Mouse (Mus musculus) neural tube, embryonic 14.5 days (tissue): Measurements from ENCODE around the gene Olfr1101. TPM values are rescaled to one million over a fixed set of nuclear protein-coding genes. Genes with fewer than 3 reads are reported as not detected.

Experiments used
- ATAC-seq: fragments of 200-750 bp; cut with Nextera tagmentation; 2 replicates; pipeline ENCODE4 v1.8.0; 2017; ENCODE audit warnings: low read depth, mild to moderate bottlenecking, moderate TSS enrichment, moderate library complexity
- H3K27ac ChIP-seq: fragments of 300-500 bp; sonication (generic); 2 replicates; pipeline ENCODE4 v1.5.1; 2014; ENCODE audit warnings: low read depth, mild to moderate bottlenecking, control low read depth, low read length, moderate library complexity, mixed read lengths
- H3K27me3 ChIP-seq: fragments of 300-500 bp; sonication (generic); 2 replicates; pipeline ENCODE4 v1.6.1; 2014; ENCODE audit warnings: low read length; ENCODE audit not compliant: control insufficient read depth, insufficient read depth
- H3K36me3 ChIP-seq: fragments of 300-500 bp; sonication (generic); 2 replicates; pipeline ENCODE4 v1.6.1; 2014; ENCODE audit warnings: low read length, mixed read lengths; ENCODE audit not compliant: control insufficient read depth, insufficient read depth
- H3K4me1 ChIP-seq: fragments of 300-500 bp; sonication (generic); 2 replicates; pipeline ENCODE4 v1.6.1; 2014; ENCODE audit warnings: low read length; ENCODE audit not compliant: control insufficient read depth, insufficient read depth
- H3K4me2 ChIP-seq: fragments of 300-500 bp; sonication (generic); 2 replicates; pipeline ENCODE4 v1.6.1; 2014; ENCODE audit warnings: mild to moderate bottlenecking, low read depth, low read length, control low read depth
- H3K4me3 ChIP-seq: fragments of 300-500 bp; sonication (generic); 2 replicates; pipeline ENCODE4 v1.5.1; 2014; ENCODE audit warnings: low read depth, low read length, control low read depth, mixed read lengths
- H3K9ac ChIP-seq: fragments of 300-500 bp; sonication (generic); replicated peaks from 2 replicates; pipeline ENCODE4 v1.6.1; 2014; ENCODE audit warnings: low read depth, mild to moderate bottlenecking, control low read depth, low read length, mixed read lengths
- H3K9me3 ChIP-seq: fragments of 300-500 bp; sonication (generic); 2 replicates; pipeline ENCODE4 v1.6.1; 2016; ENCODE audit warnings: low read length; ENCODE audit not compliant: control insufficient read depth
- WGBS: fragments of 180-500 bp; shearing (Covaris S2); extraction: QIAGEN DNeasy Blood & Tissue Kit; methylation state at CpG from one replicate; pipeline ENCODE4 v1.1.7; 2014; 5-methylcytosine and 5-hydroxymethylcytosine counted together
- polyA plus RNA-seq: library from polyadenylated mRNA; unstranded; fragments of >200 nt; fragmentation: Nextera tagmentation; extraction: Ambion mirVana; gene quantifications from 2 replicates; pipeline ENCODE4 v1.2.1, GENCODE M21; 2014

The Olfr1101 gene
- polyA plus RNA-seq: not detected in 2 replicates

DNA sequence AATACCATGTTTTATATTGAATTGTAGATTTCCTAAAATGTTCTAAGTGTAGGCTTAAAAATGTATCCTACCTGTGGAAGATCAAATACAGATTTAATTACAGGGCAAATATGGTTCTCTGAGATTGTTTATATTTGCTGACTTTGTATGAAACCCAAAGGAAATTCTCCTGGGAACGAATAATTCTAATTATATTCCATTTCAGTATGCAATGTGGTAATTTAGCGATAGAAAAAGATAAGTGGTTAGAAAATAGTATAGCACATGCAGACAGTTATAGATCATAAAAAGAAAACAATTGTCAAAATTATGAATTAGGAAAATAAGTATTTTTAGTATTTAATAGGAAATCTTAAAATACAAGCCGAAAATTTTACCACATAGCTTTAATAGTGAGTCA lies at the start of gene Olfr1101:
Gene Olfr1101, minus strand, starts transcription at position 101 of the 400 bp plus-strand sequence.
- no peak within 1 kb of the TSS for H3K4me3 ChIP-seq
- 85% methylated on average over 3 of the region's 3 CpGs for WGBS
- no peak within 1 kb of the TSS for H3K27ac ChIP-seq

DNA sequence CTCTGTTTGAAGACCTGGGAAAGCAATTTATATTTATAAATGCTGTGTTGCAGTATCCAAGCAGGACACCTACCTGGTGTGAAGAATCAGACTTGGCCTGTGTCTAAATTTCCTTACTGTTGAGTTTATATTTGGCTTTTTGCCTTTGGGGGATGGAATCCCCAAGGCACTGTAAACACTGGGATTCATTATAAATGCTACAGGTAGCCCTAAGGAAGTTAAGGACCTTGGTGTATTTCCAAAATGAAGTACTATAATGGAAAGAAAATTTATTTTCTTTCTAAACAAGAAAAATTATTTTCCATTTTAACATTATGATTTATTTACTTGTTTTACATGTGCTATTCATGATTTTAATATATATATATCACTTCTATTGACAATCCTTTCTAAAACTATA lies 45.4 kb upstream of the Olfr1101 start, which contains the start of gene Olfr1105:
Gene Olfr1105, minus strand, starts transcription at position 101 of the 400 bp plus-strand sequence.
- Histone ChIP-seq H3K36me3 (no peaks in the 10 kb centered on the region), H3K9me3 (no peaks in the 10 kb centered on the region), H3K4me2 (no peak within 1 kb of the TSS), H3K9ac (no peak within 1 kb of the TSS), H3K4me1 (no peaks in the 10 kb centered on the region), H3K27ac (no peak within 1 kb of the TSS), H3K27me3 (no peaks in the 10 kb centered on the region), H3K4me3 (no peak within 1 kb of the TSS)
- no peak for ATAC-seq

More for the DNA sequence above, at the start of gene Olfr1101:
- H3K4me2 ChIP-seq: no peak within 1 kb of the TSS
- no peaks in the 10 kb centered on the region for H3K36me3 ChIP-seq
- H3K27me3 ChIP-seq: no peaks in the 10 kb centered on the region
- no peak within 1 kb of the TSS for H3K9ac ChIP-seq
- H3K4me1 ChIP-seq: no peaks in the 10 kb centered on the region
- no peak for ATAC-seq
- no peaks in the 10 kb centered on the region for H3K9me3 ChIP-seq

DNA sequence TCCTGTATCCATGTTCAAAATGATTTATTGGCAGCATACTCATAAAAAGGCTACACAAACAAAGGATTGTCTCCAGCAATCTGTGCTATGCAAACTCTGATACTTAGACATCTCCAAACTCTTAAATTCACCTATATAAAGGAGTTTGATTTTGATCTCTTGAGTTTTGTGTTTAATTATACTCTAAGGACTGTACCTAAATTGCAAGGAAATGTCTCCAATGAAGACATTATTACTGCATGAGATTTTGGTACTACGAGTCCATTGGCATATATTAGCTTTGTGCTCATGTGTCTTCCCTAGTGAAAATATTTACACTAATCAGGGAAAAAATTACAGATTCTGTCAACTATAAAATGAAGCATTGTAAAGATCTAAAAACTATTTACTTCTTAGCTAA lies 36.0 kb upstream of the Olfr1101 start, which contains the start of gene Olfr1104:
Gene Olfr1104, minus strand, starts transcription at position 101 of the 400 bp plus-strand sequence.
- Histone ChIP-seq H3K9me3 (no peaks in the 10 kb centered on the region), H3K4me3 (no peak within 1 kb of the TSS), H3K36me3 (no peaks in the 10 kb centered on the region), H3K27ac (no peak within 1 kb of the TSS), H3K4me2 (no peak within 1 kb of the TSS), H3K9ac (no peak within 1 kb of the TSS), H3K27me3 (no peaks in the 10 kb centered on the region), H3K4me1 (no peaks in the 10 kb centered on the region)
- ATAC-seq: no peak
- WGBS: 85% methylated on average over 1 of the region's 1 CpGs

DNA sequence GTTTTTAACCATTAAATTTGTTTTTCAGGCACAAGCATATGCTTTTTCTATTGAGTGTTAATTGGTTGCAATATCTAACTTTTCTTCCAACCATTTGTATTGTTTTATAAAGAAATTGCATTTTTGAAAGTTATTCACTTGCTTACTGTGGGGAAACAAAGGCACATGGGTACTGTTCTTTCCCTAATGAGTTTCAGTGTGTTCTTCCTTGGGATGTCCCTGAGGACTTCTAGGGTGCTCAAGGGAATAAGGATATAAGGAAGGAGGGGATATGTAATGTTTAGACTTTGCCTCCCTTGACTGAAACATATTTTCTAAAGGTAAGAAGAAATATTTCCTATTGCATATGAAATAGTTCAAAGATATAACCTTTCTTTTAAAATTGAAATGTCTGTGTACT lies 7.1 kb upstream of the Olfr1101 start, which contains the start of gene Olfr1102:
Gene Olfr1102, plus strand, starts transcription at position 301 of the 400 bp plus-strand sequence.
- H3K4me3 ChIP-seq: no peak within 1 kb of the TSS
- no peak within 1 kb of the TSS for H3K9ac ChIP-seq
- ATAC-seq: no peak
- no peaks in the 10 kb centered on the region for H3K36me3 ChIP-seq
- no peaks in the 10 kb centered on the region for H3K9me3 ChIP-seq
- no peak within 1 kb of the TSS for H3K27ac ChIP-seq
- no peaks in the 10 kb centered on the region for H3K27me3 ChIP-seq
- H3K4me1 ChIP-seq: no peaks in the 10 kb centered on the region
- no peak within 1 kb of the TSS for H3K4me2 ChIP-seq

DNA sequence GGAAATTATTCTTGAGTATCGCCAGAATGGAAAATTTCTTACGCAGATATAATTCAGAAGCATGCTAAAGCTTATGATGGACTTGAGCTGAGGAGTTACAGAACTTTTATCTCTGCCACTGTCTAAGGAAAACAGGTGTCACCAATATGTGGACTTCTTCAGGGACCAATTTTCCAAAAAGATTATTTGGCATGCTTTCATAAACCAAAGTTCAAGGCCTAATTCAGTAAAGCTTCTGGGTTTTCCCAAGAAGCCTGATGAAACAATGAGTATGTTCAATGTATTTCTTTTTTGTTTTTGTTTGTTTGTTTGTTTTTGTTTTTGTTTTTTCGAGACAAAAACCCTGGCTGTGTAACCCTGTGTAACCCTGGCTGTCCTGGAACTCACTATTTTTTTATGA lies 11.2 kb downstream of the Olfr1101 start, which contains the start of gene Olfr1100:
Gene Olfr1100, minus strand, starts transcription at position 101 of the 400 bp plus-strand sequence.
- no peaks in the 10 kb centered on the region for H3K9me3 ChIP-seq
- H3K27ac ChIP-seq: no peak within 1 kb of the TSS
- WGBS: 86% methylated on average over 3 of the region's 3 CpGs
- ATAC-seq: no peak
- H3K27me3 ChIP-seq: no peaks in the 10 kb centered on the region
- no peak within 1 kb of the TSS for H3K4me3 ChIP-seq
- H3K4me1 ChIP-seq: no peaks in the 10 kb centered on the region
- no peak within 1 kb of the TSS for H3K9ac ChIP-seq
- no peaks in the 10 kb centered on the region for H3K36me3 ChIP-seq
- H3K4me2 ChIP-seq: no peak within 1 kb of the TSS

DNA sequence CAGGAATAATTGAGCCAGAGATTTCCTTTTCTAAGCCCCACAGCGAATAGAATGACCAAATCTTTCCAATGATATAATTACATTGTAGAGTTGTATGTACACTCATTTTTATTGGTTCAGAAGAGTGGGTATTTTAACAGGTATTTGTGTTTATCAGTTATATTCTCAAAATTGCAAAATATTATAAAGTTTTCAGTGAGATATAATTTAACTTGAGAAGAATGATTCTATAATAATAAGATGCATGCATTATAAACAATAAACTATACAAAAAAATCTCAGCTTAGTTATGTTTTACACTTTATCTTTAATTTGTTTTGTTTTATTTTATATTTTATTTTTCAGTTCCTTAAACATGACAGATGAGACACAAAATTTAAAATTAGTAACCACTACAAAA lies 30.4 kb downstream of the Olfr1101 start, which contains the start of gene Olfr1099:
Gene Olfr1099, minus strand, starts transcription at position 101 of the 400 bp plus-strand sequence.
- ATAC-seq: no peak
- Histone ChIP-seq H3K9me3 (no peaks in the 10 kb centered on the region), H3K4me3 (no peak within 1 kb of the TSS), H3K4me1 (no peaks in the 10 kb centered on the region), H3K9ac (no peak within 1 kb of the TSS), H3K36me3 (no peaks in the 10 kb centered on the region), H3K4me2 (no peak within 1 kb of the TSS), H3K27ac (no peak within 1 kb of the TSS), H3K27me3 (no peaks in the 10 kb centered on the region)
- WGBS: 91% methylated on average over 1 of the region's 1 CpGs

Other genes with a start within 250 kb of the Olfr1101 start
- not detected in 2 replicates for gene Olfr1090, start 232.2 kb downstream of the Olfr1101 start, polyA plus RNA-seq
- not detected in 2 replicates for gene Olfr1093, start 208.7 kb downstream of the Olfr1101 start, polyA plus RNA-seq
- not detected in 2 replicates for gene Olfr141, start 181.2 kb downstream of the Olfr1101 start, polyA plus RNA-seq
- not detected in 2 replicates for gene Olfr1094, start 166.6 kb downstream of the Olfr1101 start, polyA plus RNA-seq
- gene Olfr1095, start 139.5 kb downstream of the Olfr1101 start, polyA plus RNA-seq: not detected in 2 replicates
- not detected in 2 replicates for gene Gm13723, start 116.4 kb downstream of the Olfr1101 start, polyA plus RNA-seq
- gene Olfr1097, start 99.0 kb downstream of the Olfr1101 start, polyA plus RNA-seq: not detected in 2 replicates
- not detected in 2 replicates for gene Olfr1098, start 66.7 kb downstream of the Olfr1101 start, polyA plus RNA-seq
- gene Olfr1099, start 30.5 kb downstream of the Olfr1101 start, polyA plus RNA-seq: not detected in 2 replicates
- not detected in 2 replicates for gene Olfr1100, start 11.3 kb downstream of the Olfr1101 start, polyA plus RNA-seq
- gene Olfr1102, start 7.2 kb upstream of the Olfr1101 start, polyA plus RNA-seq: not detected in 2 replicates
- gene Olfr1104, start 35.9 kb upstream of the Olfr1101 start, polyA plus RNA-seq: not detected in 2 replicates
- gene Olfr1105, start 45.3 kb upstream of the Olfr1101 start, polyA plus RNA-seq: not detected in 2 replicates
- gene Olfr1106, start 61.1 kb upstream of the Olfr1101 start, polyA plus RNA-seq: not detected in 2 replicates
- not detected in 2 replicates for gene Olfr1107, start 84.6 kb upstream of the Olfr1101 start, polyA plus RNA-seq
- not detected in 2 replicates for gene Olfr1109, start 104.8 kb upstream of the Olfr1101 start, polyA plus RNA-seq
- not detected in 2 replicates for gene Olfr259, start 123.3 kb upstream of the Olfr1101 start, polyA plus RNA-seq
- not detected in 2 replicates for gene Olfr1110, start 149.1 kb upstream of the Olfr1101 start, polyA plus RNA-seq
- gene Olfr1111, start 161.4 kb upstream of the Olfr1101 start, polyA plus RNA-seq: not detected in 2 replicates
- not detected in 2 replicates for gene Olfr1112, start 196.6 kb upstream of the Olfr1101 start, polyA plus RNA-seq
- gene Olfr1113, start 217.7 kb upstream of the Olfr1101 start, polyA plus RNA-seq: not detected in 2 replicates